ENCODE assay signal across 25 mouse cellular contexts in the genomic region with DNA sequence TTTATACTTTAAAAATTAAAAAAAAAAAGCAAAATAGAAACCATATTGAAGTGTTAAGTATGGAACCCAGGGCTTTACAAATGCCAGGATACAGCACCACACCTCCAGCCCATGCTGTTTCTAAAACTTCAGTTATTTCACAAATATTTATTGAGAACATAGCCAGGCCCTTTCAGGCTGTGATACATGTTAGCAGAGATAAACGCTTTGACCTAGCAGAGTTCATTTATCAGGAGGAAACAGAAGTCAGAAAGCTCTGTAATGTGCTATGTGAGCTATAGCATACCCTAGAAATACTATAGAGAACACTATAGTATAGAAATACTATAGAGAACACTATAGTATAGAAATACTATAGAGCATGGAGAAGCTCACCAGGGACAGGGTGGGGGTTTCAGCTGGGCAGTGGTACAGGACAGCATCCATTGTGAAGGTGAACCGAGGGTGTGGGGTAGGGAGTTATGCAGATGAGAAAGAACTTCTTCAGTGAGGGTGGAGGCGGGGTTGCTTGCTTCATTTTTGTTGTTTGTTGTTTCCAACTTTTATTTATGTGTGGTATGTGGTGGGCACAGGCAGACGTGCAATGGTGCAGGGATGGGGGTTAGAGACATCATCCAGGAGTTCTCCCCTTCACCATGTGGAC. TPM values are rescaled to one million over a fixed set of nuclear protein-coding genes. Genes with fewer than 3 reads are reported as not detected.
A peak's percentile ranks its signal among the peaks of the same experiment; 100 is the strongest.
DNase-seq lines count a peak whose midpoint lies in the region; ATAC-seq and TF ChIP-seq lines count a peak whose summit lies in the region.
"Had no signal": no experiment of that assay in that cellular context is flagged by ENCODE, and none has a peak within 500 bp of the region (broad histone marks: within the 10 kb centered on the region; RNA-seq: fewer than 3 reads in every experiment).

No protein-coding gene starts in this region.

- ATAC-seq in heart, embryonic 11.5 days (replicated peaks; ENCODE audit: insufficient number of reproducible peaks, low FRiP score, low TSS enrichment), result no peak
- peak; percentile 77 for ATAC-seq in G1E (ENCODE audit: extremely low read depth, insufficient number of reproducible peaks, low FRiP score, poor library complexity, severe bottlenecking)
- peak; percentile 63 for ATAC-seq in erythroblast, adult 5-6 weeks (replicated peaks; ENCODE audit: low FRiP score, poor library complexity, severe bottlenecking)
- ATAC-seq in liver, embryonic 14.5 days (ENCODE audit: insufficient read depth), result peak; percentile 72
- no peak for ATAC-seq in midbrain, embryonic 11.5 days (ENCODE audit: low FRiP score)
- ATAC-seq: forebrain, embryonic 15.5 days had no signal

- peaks cover 41% of the 10 kb centered on the region for H3K27me3 ChIP-seq in heart, embryonic 11.5 days (ENCODE audit: control insufficient read depth, insufficient read depth, low read length)
- peaks cover 7% of the 10 kb centered on the region; the same call in 1 of the 2 replicates for H3K27me3 ChIP-seq in G1E (ENCODE audit: insufficient read depth, low read length)
- peaks cover 34% of the 10 kb centered on the region for H3K27me3 ChIP-seq in liver, embryonic 14.5 days (ENCODE audit: control insufficient read depth, insufficient read depth, low read length)
- peaks cover 54% of the 10 kb centered on the region for H3K27me3 ChIP-seq in midbrain, embryonic 11.5 days (ENCODE audit: control insufficient read depth, insufficient read depth, low read length)

- no peak overlapping the region for H3K9ac ChIP-seq in heart, embryonic 11.5 days (ENCODE audit: low read depth, low read length)
- H3K9ac ChIP-seq in liver, embryonic 14.5 days (replicated peaks), result peak overlapping the region; percentile 64
- H3K9ac ChIP-seq in midbrain, embryonic 11.5 days (ENCODE audit: low read length), result no peak overlapping the region
- H3K9ac ChIP-seq: forebrain, embryonic 15.5 days; hindbrain, embryonic 14.5 days had no signal

- H3K36me3 ChIP-seq in heart, embryonic 11.5 days (ENCODE audit: control insufficient read depth, insufficient read depth, low read length), result no peaks in the 10 kb centered on the region
- H3K36me3 ChIP-seq in G1E (replicated peaks), result peaks cover 12% of the 10 kb centered on the region
- 0 out of 2 replicates have a peak, but pooled peaks cover 4% of the 10 kb centered on the region for H3K36me3 ChIP-seq in liver, embryonic 14.5 days (replicated peaks; ENCODE audit: control insufficient read depth, insufficient read depth, low read depth)
- no peaks in the 10 kb centered on the region for H3K36me3 ChIP-seq in midbrain, embryonic 11.5 days (ENCODE audit: control insufficient read depth, insufficient read depth, low read length)
- H3K36me3 ChIP-seq: forebrain, embryonic 15.5 days; limb, embryonic 10.5 days; midbrain, embryonic 10.5 days had no signal

- H3K4me3 ChIP-seq in heart, embryonic 11.5 days (ENCODE audit: low read depth, low read length), result no peak overlapping the region
- no peak overlapping the region; the same call in 1 of the 2 replicates for H3K4me3 ChIP-seq in G1E (ENCODE audit: low read depth, low read length)
- peak overlapping the region; percentile 32 to 92 for H3K4me3 ChIP-seq in liver, embryonic 14.5 days (ENCODE audit: insufficient read depth in 1 of 2, low read depth in 2 of 2, low read length in 2 of 2)
- no peak overlapping the region for H3K4me3 ChIP-seq in midbrain, embryonic 11.5 days (ENCODE audit: low read depth, low read length)
- H3K4me3 ChIP-seq: limb, embryonic 10.5 days; midbrain, embryonic 10.5 days had no signal

- H3K9me3 ChIP-seq in heart, embryonic 11.5 days (replicated peaks; ENCODE audit: control insufficient read depth, low read length), result no peaks in the 10 kb centered on the region
- peaks cover 13% of the 10 kb centered on the region for H3K9me3 ChIP-seq in G1E (replicated peaks)
- H3K9me3 ChIP-seq in liver, embryonic 14.5 days (ENCODE audit: control insufficient read depth, low read length), result no peaks in the 10 kb centered on the region
- H3K9me3 ChIP-seq in midbrain, embryonic 11.5 days (ENCODE audit: control insufficient read depth, low read length), result peaks cover 5% of the 10 kb centered on the region; the same call in 1 of the 2 replicates
- H3K9me3 ChIP-seq: forebrain, embryonic 15.5 days; limb, embryonic 10.5 days had no signal

- peaks cover 13% of the 10 kb centered on the region for H3K4me1 ChIP-seq in heart, embryonic 11.5 days (ENCODE audit: control insufficient read depth, insufficient read depth, low read length)
- peaks cover 72% of the 10 kb centered on the region for H3K4me1 ChIP-seq in G1E (ENCODE audit: insufficient read depth, low read depth, low read length)
- H3K4me1 ChIP-seq in liver, embryonic 14.5 days (replicated peaks; ENCODE audit: control insufficient read depth in 2 of 2, insufficient read depth in 2 of 2, low read length in 1 of 2), result peaks cover 43 to 46% of the 10 kb centered on the region in 2 experiments
- peaks cover 7% of the 10 kb centered on the region for H3K4me1 ChIP-seq in midbrain, embryonic 11.5 days (ENCODE audit: control insufficient read depth, insufficient read depth, low read length)

- 0 out of 2 replicates have a peak overlapping the region, but pooled peaks have one; percentile 0 for H3K27ac ChIP-seq in heart, embryonic 11.5 days (ENCODE audit: low read depth, low read length)
- H3K27ac ChIP-seq in liver, embryonic 14.5 days, result peak overlapping the region; percentile 98
- no peak overlapping the region for H3K27ac ChIP-seq in midbrain, embryonic 11.5 days (ENCODE audit: low read depth, low read length)
- H3K27ac ChIP-seq: forebrain, embryonic 15.5 days; hindbrain, embryonic 14.5 days; kidney, postnatal 0 days; limb, embryonic 10.5 days; midbrain, embryonic 10.5 days had no signal

- no peak overlapping the region for H3K4me2 ChIP-seq in heart, embryonic 11.5 days
- peak overlapping the region; percentile 72 for H3K4me2 ChIP-seq in liver, embryonic 14.5 days (ENCODE audit: low read depth)
- no peak overlapping the region for H3K4me2 ChIP-seq in midbrain, embryonic 11.5 days
- H3K4me2 ChIP-seq: forebrain, embryonic 15.5 days; hindbrain, embryonic 14.5 days had no signal

- no peak for TF ChIP-seq CTCF in G1E (IDR thresholded peaks at IDR 0.05; ENCODE audit: low read depth, low read length)
- no peak for TF ChIP-seq CTCF in liver, embryonic 14.5 days (IDR thresholded peaks at IDR 0.05; ENCODE audit: low read depth)

- no peak for DNase-seq in heart, adult 9 months (ENCODE audit: low spot score in 2 of 2)
- DNase-seq in G1E (ENCODE audit: low spot score) (peak; percentile 39), adipocyte (ENCODE audit: low spot score) (no peak)
- DNase-seq in liver, embryonic 14.5 days (ENCODE audit: low read depth in 3 of 3, low spot score in 3 of 3), result peak; percentile 74 to 83 (median 80)
- DNase-seq in midbrain, embryonic 11.5 days (ENCODE audit: low spot score, missing footprints), result no peak
- DNase-seq in frontal cortex, postnatal 36 days (ENCODE audit: low spot score in 2 of 2), result no peak
- DNase-seq: adrenal gland, postnatal 36 days; cerebellum, adult 8-10 months; heart, postnatal 36 days; lung, adult 18-20 months had no signal

- WGBS in heart, embryonic 11.5 days (ENCODE audit: insufficient replicate concordance), result 61% methylated on average over 4 of the region's 4 CpGs
- WGBS in liver, embryonic 14.5 days (ENCODE audit: insufficient replicate concordance), result 21% methylated on average over 4 of the region's 4 CpGs
- 70% methylated on average over 4 of the region's 4 CpGs for WGBS in midbrain, embryonic 11.5 days

- peak; percentile 93 for TF ChIP-seq EP300 in liver, embryonic 14.5 days (IDR thresholded peaks at IDR 0.05; ENCODE audit: low read depth)

RNA-seq across cellular contexts. Expression of gene Sowaha, which starts 1.1 kb away (rescaled TPM):
- polyA plus RNA-seq in heart, embryonic 11.5 days (2014; fragmentation: Nextera tagmentation; extraction: Ambion mirVana), result 0.41 and 0.73 TPM in 2 replicates
- total RNA-seq in G1E (2014; fragmentation: Nextera tagmentation) (6.8 TPM in 2 replicates), G1E (2017) (2.1 and 3.0 TPM in 2 replicates)
- 4.9 and 6.1 TPM in 2 replicates for polyA plus RNA-seq in G1E (2012)
- 178 and 210 TPM in 2 replicates for total RNA-seq in erythroblast, adult 5-6 weeks (2015; ENCODE audit: low replicate concordance)
- total RNA-seq in erythroblast, adult 5-6 weeks (2017; ENCODE audit: low replicate concordance), result 298 and 357 TPM in 2 replicates
- polyA plus RNA-seq in liver, embryonic 14.5 days (2012; rRNA removed), result 15.4 and 15.5 TPM in 2 replicates
- polyA plus RNA-seq in liver, embryonic 14.5 days (2014; fragmentation: Nextera tagmentation; extraction: Ambion mirVana), result 13.1 and 13.8 TPM in 2 replicates
- polyA plus RNA-seq in midbrain, embryonic 11.5 days (2014; fragmentation: Nextera tagmentation; extraction: Ambion mirVana), result 0.05 and 0.15 TPM in 2 replicates
- total RNA-seq: monocyte, adult 5-6 weeks had no signal

RNA-seq across cellular contexts. Expression of gene Gm9945, which starts 1.2 kb away (rescaled TPM):
- 0.29 TPM in 1 of 2 replicates, not detected in the other for polyA plus RNA-seq in heart, embryonic 11.5 days (2014; fragmentation: Nextera tagmentation; extraction: Ambion mirVana)
- total RNA-seq in G1E (2014; fragmentation: Nextera tagmentation) (not detected in 2 replicates), G1E (2017) (0.29 and 0.76 TPM in 2 replicates)
- 0.27 TPM in 1 of 2 replicates, not detected in the other for polyA plus RNA-seq in G1E (2012)
- total RNA-seq in erythroblast, adult 5-6 weeks (2015; ENCODE audit: low replicate concordance), result 2.3 and 2.5 TPM in 2 replicates
- 5.2 and 6.7 TPM in 2 replicates for total RNA-seq in erythroblast, adult 5-6 weeks (2017; ENCODE audit: low replicate concordance)
- 0.10 and 0.27 TPM in 2 replicates for polyA plus RNA-seq in liver, embryonic 14.5 days (2012; rRNA removed)
- 0.46 and 0.56 TPM in 2 replicates for polyA plus RNA-seq in liver, embryonic 14.5 days (2014; fragmentation: Nextera tagmentation; extraction: Ambion mirVana)
- 0.15 TPM in 1 of 2 replicates, not detected in the other for polyA plus RNA-seq in midbrain, embryonic 11.5 days (2014; fragmentation: Nextera tagmentation; extraction: Ambion mirVana)
- total RNA-seq: adrenal gland, postnatal 36 days; heart, postnatal 36 days; monocyte, adult 5-6 weeks had no signal
- polyA plus RNA-seq: embryonic facial prominence, embryonic 11.5 days; gonadal fat pad, adult 2 months; heart, embryonic 14.5 days; intestine, embryonic 14.5 days; kidney, postnatal 0 days; limb, embryonic 10.5 days; midbrain, embryonic 10.5 days; neural tube, embryonic 11.5 days; stomach, embryonic 16.5 days had no signal

RNA-seq across cellular contexts. Expression of gene Gm9837, which starts 10.9 kb away (rescaled TPM):
- polyA plus RNA-seq in heart, embryonic 11.5 days (2014; fragmentation: Nextera tagmentation; extraction: Ambion mirVana), result not detected in 2 replicates
- total RNA-seq in G1E (2014; fragmentation: Nextera tagmentation) (not detected in 2 replicates), G1E (2017) (0.16 TPM in 1 of 2 replicates, not detected in the other)
- polyA plus RNA-seq in G1E (2012), result not detected in 2 replicates
- total RNA-seq in erythroblast, adult 5-6 weeks (2015; ENCODE audit: low replicate concordance), result not detected in 2 replicates
- not detected in 2 replicates for total RNA-seq in erythroblast, adult 5-6 weeks (2017; ENCODE audit: low replicate concordance)
- not detected in 2 replicates for polyA plus RNA-seq in liver, embryonic 14.5 days (2012; rRNA removed)
- polyA plus RNA-seq in liver, embryonic 14.5 days (2014; fragmentation: Nextera tagmentation; extraction: Ambion mirVana), result not detected in 2 replicates
- polyA plus RNA-seq in midbrain, embryonic 11.5 days (2014; fragmentation: Nextera tagmentation; extraction: Ambion mirVana), result not detected in 2 replicates
- total RNA-seq: adrenal gland, postnatal 36 days; heart, postnatal 36 days; left cerebral cortex, adult 18-20 months; monocyte, adult 5-6 weeks had no signal
- polyA plus RNA-seq: embryonic facial prominence, embryonic 11.5 days; forebrain, embryonic 15.5 days; gonadal fat pad, adult 2 months; heart, embryonic 14.5 days; hindbrain, embryonic 14.5 days; intestine, embryonic 14.5 days; kidney, postnatal 0 days; limb, embryonic 10.5 days; midbrain, embryonic 10.5 days; neural tube, embryonic 11.5 days; stomach, embryonic 16.5 days had no signal

RNA-seq across cellular contexts. Expression of gene Shroom1, which starts 24.2 kb away (rescaled TPM):
- 3.3 and 3.7 TPM in 2 replicates for polyA plus RNA-seq in heart, embryonic 11.5 days (2014; fragmentation: Nextera tagmentation; extraction: Ambion mirVana)
- total RNA-seq in G1E (2014; fragmentation: Nextera tagmentation), result not detected in 2 replicates
- 0.11 TPM in 1 of 2 replicates, not detected in the other for total RNA-seq in G1E (2017)
- not detected in 2 replicates for polyA plus RNA-seq in G1E (2012)
- total RNA-seq in erythroblast, adult 5-6 weeks (2015; ENCODE audit: low replicate concordance), result not detected in 2 replicates
- total RNA-seq in erythroblast, adult 5-6 weeks (2017; ENCODE audit: low replicate concordance), result not detected in 2 replicates
- polyA plus RNA-seq in liver, embryonic 14.5 days (2012; rRNA removed), result 1.5 and 1.7 TPM in 2 replicates
- 1.6 and 1.7 TPM in 2 replicates for polyA plus RNA-seq in liver, embryonic 14.5 days (2014; fragmentation: Nextera tagmentation; extraction: Ambion mirVana)
- 1.6 and 1.9 TPM in 2 replicates for polyA plus RNA-seq in midbrain, embryonic 11.5 days (2014; fragmentation: Nextera tagmentation; extraction: Ambion mirVana)
- total RNA-seq: monocyte, adult 5-6 weeks had no signal

RNA-seq across cellular contexts. Expression of gene Gm10447, which starts 24.3 kb away (rescaled TPM):
- polyA plus RNA-seq in heart, embryonic 11.5 days (2014; fragmentation: Nextera tagmentation; extraction: Ambion mirVana), result 0.13 TPM in 1 of 2 replicates, not detected in the other
- total RNA-seq in G1E (2014; fragmentation: Nextera tagmentation) (not detected in 2 replicates), G1E (2017) (not detected in 2 replicates)
- not detected in 2 replicates for polyA plus RNA-seq in G1E (2012)
- not detected in 2 replicates for total RNA-seq in erythroblast, adult 5-6 weeks (2015; ENCODE audit: low replicate concordance)
- total RNA-seq in erythroblast, adult 5-6 weeks (2017; ENCODE audit: low replicate concordance), result not detected in 2 replicates
- polyA plus RNA-seq in liver, embryonic 14.5 days (2012; rRNA removed), result 0.15 and 0.19 TPM in 2 replicates
- not detected in 2 replicates for polyA plus RNA-seq in liver, embryonic 14.5 days (2014; fragmentation: Nextera tagmentation; extraction: Ambion mirVana)
- not detected in 2 replicates for polyA plus RNA-seq in midbrain, embryonic 11.5 days (2014; fragmentation: Nextera tagmentation; extraction: Ambion mirVana)
- total RNA-seq: heart, postnatal 36 days; monocyte, adult 5-6 weeks had no signal
- polyA plus RNA-seq: embryonic facial prominence, embryonic 11.5 days; forebrain, embryonic 15.5 days; intestine, embryonic 14.5 days; midbrain, embryonic 10.5 days; neural tube, embryonic 11.5 days had no signal

Comparison
In these comparisons a context has a peak if more than half of its experiments do, and no peak if none do; other contexts are left out.
1. ATAC-seq: peak in G1E (single experiment), erythroblast, adult 5-6 weeks (single experiment) and liver, embryonic 14.5 days (single experiment); none in heart, embryonic 11.5 days (single experiment) and midbrain, embryonic 11.5 days (single experiment).
2. H3K4me3 ChIP-seq: peak in liver, embryonic 14.5 days (2 of 2); none in heart, embryonic 11.5 days (single experiment), G1E (single experiment) and midbrain, embryonic 11.5 days (single experiment).
3. DNase-seq: peak in G1E (single experiment) and liver, embryonic 14.5 days (3 of 3); none in heart, adult 9 months (0 of 2), midbrain, embryonic 11.5 days (single experiment), adipocyte (single experiment) and frontal cortex, postnatal 36 days (0 of 2).